Mouse (Mus musculus): ENCODE results near the gene Gm10234.

Gm10234 gene

GRCm38 (mm10) chr6:95321812-95322211 lies at the start of gene Gm10234:
TSS of gene Gm10234 (plus strand) at chr6:95322112.
- DNase-seq (ENCODE audit: low spot score), result no peak

GRCm38 (mm10) chr6:95277633-95278032 lies 44.3 kb upstream of the Gm10234 start:
- no peak for DNase-seq (ENCODE audit: low spot score)

DNA sequence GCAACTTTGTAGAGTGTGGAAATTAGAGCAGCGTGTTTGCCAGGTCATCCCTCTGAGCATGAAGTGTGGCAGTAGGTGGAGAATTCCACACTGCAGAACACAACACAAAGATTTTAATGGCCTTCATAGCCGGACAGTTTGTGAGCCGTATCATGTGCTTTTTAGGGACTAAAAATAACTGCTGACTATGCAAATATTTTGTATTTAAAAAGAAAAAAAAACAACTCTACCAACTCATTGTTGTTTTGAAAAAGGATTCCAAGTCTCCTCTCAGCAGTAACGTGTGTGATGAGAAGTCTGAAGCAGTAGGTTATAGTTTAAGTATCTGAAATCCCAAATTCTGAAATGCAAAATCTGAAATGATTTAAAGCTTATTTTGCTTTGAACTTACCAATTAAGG lies 25.9 kb upstream of the Gm10234 start:
- DNase-seq (ENCODE audit: low spot score), result no peak

DNA sequence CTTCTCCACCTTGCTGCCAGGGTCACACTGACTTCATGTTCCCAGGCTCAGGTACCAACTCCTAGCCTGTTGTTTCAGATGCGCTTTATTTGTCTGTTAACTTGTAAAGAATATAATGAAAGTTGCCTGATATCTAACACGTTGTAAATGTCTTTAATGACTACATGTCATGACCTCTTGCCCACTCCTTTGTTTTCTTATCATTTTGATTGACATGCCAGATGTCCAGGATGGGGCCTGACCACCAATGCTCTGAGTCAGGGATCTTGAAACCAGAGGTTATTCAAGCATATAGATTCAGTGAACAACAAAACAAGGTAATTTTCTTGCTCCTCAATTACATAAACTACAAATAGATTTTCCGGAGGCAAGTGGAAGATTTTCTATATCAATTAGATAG lies 23.5 kb upstream of the Gm10234 start:
- no peak for DNase-seq (ENCODE audit: low spot score)

DNA sequence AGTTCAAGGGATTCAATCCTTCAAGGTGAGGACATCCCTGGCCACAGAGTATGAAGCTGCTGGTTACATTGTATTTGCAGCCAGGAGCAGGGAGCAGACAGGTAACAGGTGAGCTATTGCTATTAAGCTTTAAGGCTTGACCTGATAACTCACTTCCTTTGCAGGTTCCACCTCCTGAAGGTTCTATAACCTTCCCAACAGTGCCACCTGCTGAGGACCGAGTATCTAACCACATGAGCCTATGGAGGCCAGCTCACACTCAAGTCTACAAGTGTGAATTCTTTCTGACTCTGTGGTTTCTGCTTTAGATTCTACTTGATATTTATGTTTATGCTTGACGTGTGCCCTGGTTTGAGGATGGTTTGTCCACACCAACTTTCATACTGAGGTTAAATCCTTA lies 21.3 kb upstream of the Gm10234 start:
- no peak for DNase-seq (ENCODE audit: low spot score)

GRCm38 (mm10) chr6:95331191-95331590 lies 9.3 kb downstream of the Gm10234 start:
- no peak for DNase-seq (ENCODE audit: low spot score)

GRCm38 (mm10) chr6:95334781-95335180 lies 12.9 kb downstream of the Gm10234 start:
- no peak for DNase-seq (ENCODE audit: low spot score)

DNA sequence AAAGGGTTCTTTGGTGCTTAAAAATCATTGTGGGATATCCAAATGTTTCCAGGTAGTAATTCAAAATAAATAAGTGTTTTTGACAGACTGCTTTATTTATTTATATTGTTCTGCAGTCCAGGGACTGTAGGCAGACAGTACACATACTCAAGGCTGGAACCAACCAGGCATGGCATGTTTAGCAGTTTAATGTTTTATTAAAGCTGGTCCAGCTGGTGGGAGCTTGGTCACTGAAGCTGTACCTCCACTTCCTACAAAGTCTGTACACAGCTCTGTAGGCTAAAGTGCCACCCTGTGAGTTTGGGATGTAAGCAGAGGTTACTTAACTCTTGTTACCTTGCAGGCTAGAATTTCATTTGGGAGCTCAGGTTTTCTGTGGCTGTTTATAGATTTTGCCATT lies 27.5 kb downstream of the Gm10234 start:
- no peak for DNase-seq (ENCODE audit: low spot score)

GRCm38 (mm10) chr6:95353043-95353442 lies 31.1 kb downstream of the Gm10234 start:
- no peak for DNase-seq (ENCODE audit: low spot score)

GRCm38 (mm10) chr6:95353886-95354285 lies 32.0 kb downstream of the Gm10234 start:
- no peak for DNase-seq (ENCODE audit: low spot score)

DNA sequence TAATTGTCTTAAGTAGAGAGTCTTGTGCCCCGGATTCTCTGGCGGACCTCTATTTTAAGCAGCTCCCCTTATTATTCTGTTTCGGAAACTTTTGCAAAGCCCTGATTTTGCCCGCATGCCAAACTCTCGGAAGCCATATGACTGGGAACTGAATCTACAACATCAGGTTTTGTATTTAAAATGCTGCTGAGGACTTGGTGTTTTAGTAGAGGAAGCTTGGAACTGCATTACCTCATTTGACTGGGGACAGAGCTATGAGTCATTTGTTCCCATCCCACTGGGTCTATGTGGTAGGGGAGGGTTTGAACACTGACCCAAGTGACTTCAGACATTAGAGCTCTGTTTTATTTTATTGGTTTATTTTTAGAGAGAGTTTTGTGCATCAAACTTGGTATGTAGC lies 38.2 kb downstream of the Gm10234 start:
- DNase-seq (ENCODE audit: low spot score), result no peak

DNA sequence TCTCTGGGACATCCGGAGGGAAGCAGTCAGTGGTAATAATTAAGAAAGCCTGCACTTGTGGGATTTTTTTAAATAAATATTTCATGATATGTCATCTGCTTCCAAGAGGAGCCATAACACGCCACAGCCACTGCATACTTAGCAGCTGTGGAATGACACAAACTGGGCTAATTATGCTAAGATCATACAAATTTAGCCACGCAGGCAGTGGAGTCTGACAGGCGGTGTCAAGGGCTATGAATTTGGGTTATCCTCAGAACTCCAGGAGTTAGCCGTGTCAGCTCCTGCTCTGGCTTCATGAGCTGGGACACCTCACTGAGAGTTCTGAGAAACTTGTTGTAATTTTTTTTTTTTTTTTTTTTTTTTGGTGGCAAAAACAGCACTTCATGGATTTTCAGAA lies 40.8 kb downstream of the Gm10234 start:
- no peak for DNase-seq (ENCODE audit: low spot score)

- no peak for DNase-seq (ENCODE audit: low spot score)
These were observed 49.9 kb downstream of the Gm10234 start for GRCm38 (mm10) chr6:95371811-95372210.

All from T-cell, adult 2 months (primary cell).